In the genomic region with DNA sequence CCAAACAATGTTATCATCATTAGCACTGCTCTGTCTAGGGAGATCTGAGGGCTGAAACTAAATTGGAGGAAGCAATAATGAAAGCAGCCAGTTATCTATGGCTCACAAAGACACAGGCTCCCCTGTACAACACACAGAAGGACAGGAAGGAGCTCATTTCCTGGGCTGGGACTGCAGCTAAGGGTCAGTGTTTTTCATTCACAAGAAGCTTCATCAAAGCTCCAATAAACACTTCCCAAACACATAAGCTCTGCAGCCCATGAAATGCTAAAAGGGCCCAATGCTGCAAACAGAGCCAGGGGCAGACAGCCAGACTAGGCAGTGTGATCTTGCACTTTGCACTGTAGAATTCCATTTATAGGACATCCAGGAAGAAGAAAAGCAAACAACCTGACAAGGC, we compare ENCODE assay signal across 8 mouse cellular contexts.
DNase-seq lines count a peak whose midpoint lies in the region; ATAC-seq and TF ChIP-seq lines count a peak whose summit lies in the region.

No protein-coding gene starts in this region.

- no peak for TF ChIP-seq EP300 in liver, embryonic 14.5 days (IDR thresholded peaks at IDR 0.05; ENCODE audit: low read depth)

- H3K9me3 ChIP-seq in hindbrain, postnatal 0 days (ENCODE audit: low read length) = no peaks in the 10 kb centered on the region
- H3K9me3 ChIP-seq in liver, embryonic 14.5 days (ENCODE audit: control insufficient read depth, low read length) = no peaks in the 10 kb centered on the region

- H3K36me3 ChIP-seq in hindbrain, postnatal 0 days (ENCODE audit: insufficient read depth, low read length) = no peaks in the 10 kb centered on the region
- H3K36me3 ChIP-seq in liver, embryonic 14.5 days (replicated peaks; ENCODE audit: control insufficient read depth, insufficient read depth, low read depth) = no peaks in the 10 kb centered on the region

- peaks cover 20% of the 10 kb centered on the region for H3K4me1 ChIP-seq in brown adipose tissue, adult 24 weeks (ENCODE audit: control insufficient read depth, insufficient read depth, insufficient read length, low read length)
- H3K4me1 ChIP-seq in hindbrain, postnatal 0 days (ENCODE audit: insufficient read depth, low read length) = peaks cover 8% of the 10 kb centered on the region; the same call in 1 of the 2 replicates
- H3K4me1 ChIP-seq in liver, embryonic 14.5 days (replicated peaks; ENCODE audit: control insufficient read depth in 2 of 2, insufficient read depth in 2 of 2, low read length in 1 of 2) = peaks cover 2 to 31% of the 10 kb centered on the region in 2 experiments
- H3K4me1 ChIP-seq in cerebellum, adult 2 months (ENCODE audit: control insufficient read depth, insufficient read depth, low read length) = peaks cover 21% of the 10 kb centered on the region

- H3K27ac ChIP-seq in brown adipose tissue, adult 24 weeks (replicated peaks; ENCODE audit: low read depth, low read length) = 0 out of 2 replicates have a peak overlapping the region, but pooled peaks have one; percentile 1
- H3K27ac ChIP-seq in hindbrain, postnatal 0 days = peak overlapping the region; percentile 51
- H3K27ac ChIP-seq in liver, embryonic 14.5 days = no peak overlapping the region
- H3K27ac ChIP-seq in cerebellum, adult 2 months (ENCODE audit: insufficient read depth, low read length) = no peak overlapping the region

- peak; percentile 60; the same call in 1 of the 2 replicates for ATAC-seq in hindbrain, postnatal 0 days
- peak; percentile 40; the same call in 1 of the 2 replicates for ATAC-seq in liver, embryonic 14.5 days (ENCODE audit: insufficient read depth)

- peak; percentile 56 for DNase-seq in adrenal gland, adult 2 months
- no peak for DNase-seq in adrenal gland, postnatal 25 days
- DNase-seq in hindbrain, postnatal 0 days (ENCODE audit: low spot score) = peak; percentile 10
- DNase-seq in liver, embryonic 14.5 days (ENCODE audit: low read depth in 3 of 3, low spot score in 3 of 3) = no peak
- DNase-seq in yolk sac, embryonic 10.5 days (ENCODE audit: low spot score) = peak; percentile 60
- DNase-seq in right cerebral cortex, adult 18-20 months = no peak
- no peak for DNase-seq in cerebellum, adult 2 months

- TF ChIP-seq CTCF in hindbrain, postnatal 0 days (IDR thresholded peaks at IDR 0.05; ENCODE audit: low read depth) = no peak
- no peak for TF ChIP-seq CTCF in liver, embryonic 14.5 days (IDR thresholded peaks at IDR 0.05; ENCODE audit: low read depth)
- TF ChIP-seq CTCF in cerebellum, adult 2 months (IDR thresholded peaks at IDR 0.05; ENCODE audit: borderline replicate concordance, insufficient read depth, low read depth, low read length) = no peak

- H3K4me3 ChIP-seq in brown adipose tissue, adult 24 weeks (ENCODE audit: insufficient read depth, low read depth, low read length) = no peak overlapping the region
- no peak overlapping the region for H3K4me3 ChIP-seq in hindbrain, postnatal 0 days (ENCODE audit: low read length)
- no peak overlapping the region for H3K4me3 ChIP-seq in liver, embryonic 14.5 days (ENCODE audit: insufficient read depth in 1 of 2, low read depth in 2 of 2, low read length in 2 of 2)
- no peak overlapping the region for H3K4me3 ChIP-seq in cerebellum, adult 2 months (replicated peaks; ENCODE audit: insufficient read depth, low read depth, low read length)

- H3K4me2 ChIP-seq in hindbrain, postnatal 0 days (ENCODE audit: low read depth, low read length) = no peak overlapping the region
- H3K4me2 ChIP-seq in liver, embryonic 14.5 days (ENCODE audit: low read depth) = no peak overlapping the region

- TF ChIP-seq POLR2A in cerebellum, adult 2 months (IDR thresholded peaks at IDR 0.05; ENCODE audit: borderline replicate concordance, insufficient read depth, low read length) = no peak

- H3K9ac ChIP-seq in hindbrain, postnatal 0 days (replicated peaks; ENCODE audit: low read length) = no peak overlapping the region
- H3K9ac ChIP-seq in liver, embryonic 14.5 days (replicated peaks) = no peak overlapping the region

- H3K27me3 ChIP-seq in hindbrain, postnatal 0 days (ENCODE audit: insufficient read depth, low read length) = no peaks in the 10 kb centered on the region
- H3K27me3 ChIP-seq in liver, embryonic 14.5 days (ENCODE audit: control insufficient read depth, insufficient read depth, low read length) = no peaks in the 10 kb centered on the region
- no peaks in the 10 kb centered on the region for H3K27me3 ChIP-seq in cerebellum, adult 2 months (ENCODE audit: control insufficient read depth, insufficient read depth, low read length)

Comparison
In these comparisons a context has a peak if more than half of its experiments do, and no peak if none do; other contexts are left out.
1. DNase-seq: peak in adrenal gland, adult 2 months (single experiment), hindbrain, postnatal 0 days (single experiment) and yolk sac, embryonic 10.5 days (single experiment); none in adrenal gland, postnatal 25 days (single experiment), liver, embryonic 14.5 days (0 of 3), right cerebral cortex, adult 18-20 months (single experiment) and cerebellum, adult 2 months (0 of 2).
2. H3K27ac ChIP-seq: peak in brown adipose tissue, adult 24 weeks (single experiment) and hindbrain, postnatal 0 days (single experiment); none in liver, embryonic 14.5 days (single experiment) and cerebellum, adult 2 months (single experiment).